Mouse (Mus musculus): ENCODE data around the gene Lysmd4.

Lysmd4 gene

GRCm38 (mm10) chr7:67342067-67342625, 119.8 kb downstream of the Lysmd4 start:
- no peak for DNase-seq (ENCODE audit: low read depth, low spot score)

- no peak for DNase-seq (ENCODE audit: low read depth, low spot score)
These were observed 122.1 kb downstream of the Lysmd4 start for GRCm38 (mm10) chr7:67344443-67344842.

GRCm38 (mm10) chr7:67352989-67353388, 130.6 kb downstream of the Lysmd4 start:
- DNase-seq (ENCODE audit: low read depth, low spot score) = peak; percentile 36

- DNase-seq (ENCODE audit: low read depth, low spot score) = peak; percentile 83
These were observed 131.3 kb downstream of the Lysmd4 start for GRCm38 (mm10) chr7:67353667-67354066.

- peak; percentile 56 for DNase-seq (ENCODE audit: low read depth, low spot score)
These were observed 133.5 kb downstream of the Lysmd4 start for GRCm38 (mm10) chr7:67355870-67356269.
